Mouse (Mus musculus) liver, adult (tissue): ENCODE results near the gene Gm4131.

ENCODE experiments used
- GATA4 ChIP-seq: IDR thresholded peaks from 2 replicates; pipeline ENCODE4 v1.6.1; 2014; ENCODE audit warnings: mild to moderate bottlenecking, low read length; ENCODE audit not compliant: insufficient replicate concordance

Gm4131 gene

DNA sequence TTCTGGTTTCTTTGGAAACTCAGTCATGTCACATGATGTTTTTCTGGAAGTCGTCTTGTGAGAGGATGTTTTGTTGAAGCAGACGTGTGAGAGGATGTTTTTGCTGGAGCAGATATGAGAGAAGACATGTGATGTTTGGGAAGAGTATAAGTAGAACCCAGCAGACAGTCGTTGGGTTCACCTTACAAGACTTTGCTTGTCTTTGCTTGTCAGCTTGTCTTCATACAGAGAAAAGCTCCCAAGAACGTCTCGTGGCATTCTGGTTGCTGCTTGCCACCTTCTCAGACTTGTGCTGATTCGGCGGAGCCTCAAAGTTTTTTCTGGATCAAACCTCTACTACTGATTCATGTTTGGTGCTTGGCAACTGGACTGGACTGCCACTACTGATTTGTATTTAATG, 69.3 kb downstream of the Gm4131 start:
- TF ChIP-seq GATA4, result peak; percentile 48

DNA sequence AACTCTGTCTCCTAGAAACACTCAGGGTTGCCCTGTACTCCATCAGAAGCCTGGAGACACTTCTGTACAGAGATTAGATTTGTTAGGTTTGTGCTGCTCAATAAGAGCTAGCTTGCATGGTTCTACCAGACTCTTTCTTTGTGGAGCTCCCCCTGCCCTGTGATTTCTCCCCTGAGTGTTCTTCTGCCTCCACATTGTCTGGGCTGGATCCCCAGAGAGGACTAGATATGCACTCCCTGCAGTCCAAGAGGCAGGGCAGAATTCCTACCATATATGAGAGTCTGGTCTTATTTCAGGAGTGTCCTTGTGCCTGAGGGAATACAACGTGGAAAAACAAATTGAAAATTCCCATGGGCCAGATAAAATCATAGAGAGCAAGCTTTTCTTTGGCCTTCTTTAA, 70.2 kb downstream of the Gm4131 start:
- no peak for TF ChIP-seq GATA4

DNA sequence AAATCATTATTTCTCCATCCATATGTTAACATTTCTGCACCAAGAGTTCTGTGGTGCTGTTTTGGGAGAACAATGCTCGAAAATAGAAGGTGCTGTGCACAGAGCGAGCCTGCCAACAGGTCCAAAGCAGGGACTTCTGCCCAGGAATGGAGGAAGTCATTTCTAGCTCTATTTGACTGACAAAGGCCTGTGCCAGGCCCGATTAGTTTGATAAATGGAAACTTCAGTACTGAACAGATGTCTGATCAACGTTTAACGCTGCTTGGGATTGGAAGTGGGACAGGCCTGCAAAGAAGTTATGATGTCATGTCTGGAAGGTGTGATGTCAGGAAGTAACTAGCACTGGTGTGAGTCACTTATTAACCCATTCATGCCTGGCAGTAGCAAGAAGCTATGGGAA, 73.3 kb downstream of the Gm4131 start:
- TF ChIP-seq GATA4, result no peak

DNA sequence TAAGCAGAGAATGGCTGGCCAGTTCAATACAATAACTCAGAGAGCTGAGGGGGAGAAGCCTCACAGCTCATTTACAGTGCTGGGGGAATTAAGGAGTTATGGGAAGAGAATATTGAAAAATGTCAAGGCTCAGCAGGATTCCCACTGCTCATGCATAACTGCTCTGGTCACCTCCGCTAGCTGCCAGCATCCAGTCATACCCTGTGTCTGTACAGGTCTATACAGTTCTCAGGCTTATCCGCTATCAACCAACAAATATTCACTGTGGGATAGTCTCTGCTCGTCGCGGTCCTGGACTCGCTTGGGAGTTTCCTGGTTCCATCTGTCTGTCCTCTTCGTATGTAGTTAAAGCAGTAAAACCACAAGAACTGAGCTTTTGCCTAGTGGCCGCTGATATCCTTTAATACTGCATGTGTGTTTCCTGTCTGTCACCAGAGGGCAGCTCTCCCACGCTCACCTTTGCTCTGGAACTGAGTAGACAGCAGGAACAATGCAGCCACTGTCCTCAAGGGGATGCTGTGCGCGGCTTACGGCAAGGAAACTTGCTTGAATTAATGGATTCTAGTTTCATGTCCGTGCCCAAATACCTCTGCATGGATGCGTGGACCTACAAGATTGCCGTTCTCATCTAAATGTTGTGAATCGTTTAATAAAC, 74.4 kb downstream of the Gm4131 start:
- no peak for TF ChIP-seq GATA4

DNA sequence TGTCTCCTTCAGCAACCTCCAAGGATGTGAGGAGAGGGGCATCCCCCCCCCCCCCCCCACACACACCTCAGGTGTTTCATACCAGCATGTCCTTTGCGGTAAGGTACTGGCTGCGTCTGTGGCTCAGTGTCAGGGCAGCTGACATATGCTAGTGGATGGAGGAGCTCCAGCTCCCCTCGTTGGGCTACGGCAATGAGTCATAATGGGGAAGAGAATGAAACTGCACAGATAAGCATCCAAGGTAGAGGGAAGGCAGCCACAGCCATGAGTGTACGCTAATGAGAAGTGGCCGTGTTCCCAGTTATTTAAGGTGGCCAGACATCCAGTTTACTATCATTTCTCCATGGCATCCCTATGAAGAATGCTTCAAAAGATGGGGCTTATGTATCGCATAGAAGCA, 78.5 kb downstream of the Gm4131 start:
- TF ChIP-seq GATA4, result no peak

DNA sequence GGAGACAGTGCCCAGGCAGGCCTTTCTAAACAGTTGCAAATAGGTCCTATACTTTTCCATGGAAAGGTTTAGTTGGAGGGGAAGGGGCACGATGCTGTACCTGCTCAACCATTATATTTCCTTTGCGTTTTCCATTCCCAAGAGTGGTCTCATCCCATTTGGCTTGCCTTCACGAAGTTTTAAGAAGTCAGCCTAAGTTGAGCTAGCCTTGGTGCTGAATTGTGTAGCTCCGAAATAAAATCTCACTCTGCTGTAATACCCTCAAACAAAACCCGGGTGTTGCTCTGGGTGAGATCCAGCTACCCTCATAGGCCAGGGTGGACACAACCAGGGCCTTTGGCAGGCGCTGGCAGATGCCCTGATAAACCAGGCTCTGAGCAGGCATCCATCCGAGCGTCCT, 85.3 kb downstream of the Gm4131 start:
- TF ChIP-seq GATA4, result no peak

DNA sequence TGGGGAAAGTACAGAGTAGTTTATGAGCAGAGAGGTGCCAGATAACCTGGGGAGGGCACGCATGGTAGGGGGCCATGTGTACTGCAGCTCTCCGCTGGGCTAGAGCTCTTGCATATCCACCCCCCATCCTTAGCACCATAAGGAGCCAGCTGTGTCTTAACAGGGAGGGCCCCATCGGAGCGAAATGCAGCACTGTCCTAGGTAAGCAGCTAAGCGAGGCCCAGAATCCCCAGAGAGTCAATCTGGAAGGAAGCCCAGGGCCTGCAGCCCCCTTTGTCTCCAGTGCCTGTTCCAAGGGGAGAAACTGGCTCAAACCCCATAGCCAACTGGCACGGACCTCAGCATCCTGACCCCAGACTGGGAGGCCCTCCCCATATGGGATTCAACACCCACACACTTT, 87.3 kb downstream of the Gm4131 start:
- no peak for TF ChIP-seq GATA4

DNA sequence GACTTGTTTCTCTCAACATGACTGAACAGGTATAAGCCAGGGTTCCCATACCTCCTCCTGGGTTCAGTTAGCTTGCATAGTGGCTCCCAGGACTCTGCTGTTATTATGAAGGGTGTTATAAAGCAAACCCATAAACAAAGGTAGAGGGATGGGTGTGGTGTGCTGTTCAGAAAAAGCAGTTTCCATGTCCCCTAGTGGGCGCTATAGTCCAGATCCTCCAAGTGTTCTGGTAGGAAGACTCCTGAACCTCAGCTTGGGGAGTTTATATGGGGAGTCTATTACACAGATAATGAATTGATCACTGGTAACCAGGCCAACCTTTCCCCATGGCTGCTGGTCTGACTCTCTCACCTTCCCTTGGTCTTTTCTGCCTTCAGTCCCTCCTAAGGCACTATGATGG, 92.2 kb downstream of the Gm4131 start:
- no peak for TF ChIP-seq GATA4

DNA sequence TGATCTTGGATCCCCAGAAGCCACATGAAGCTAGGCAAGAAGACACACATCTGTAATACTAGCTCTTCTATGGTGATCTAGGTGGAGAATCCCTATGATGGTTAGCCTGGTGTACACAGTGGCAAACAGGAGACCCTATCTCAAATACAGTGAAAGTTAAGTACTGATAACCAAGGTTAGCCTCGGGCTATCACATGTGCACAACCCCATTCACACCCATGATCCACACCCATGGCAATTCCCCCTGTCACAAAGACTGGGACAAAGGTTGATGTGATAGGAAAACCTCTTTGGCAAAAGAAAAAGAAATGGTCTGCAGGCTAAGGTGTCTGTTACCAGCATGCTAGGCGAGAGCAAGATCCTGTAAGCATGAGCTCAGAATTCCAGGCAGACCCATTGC, 94.7 kb downstream of the Gm4131 start:
- TF ChIP-seq GATA4, result no peak

DNA sequence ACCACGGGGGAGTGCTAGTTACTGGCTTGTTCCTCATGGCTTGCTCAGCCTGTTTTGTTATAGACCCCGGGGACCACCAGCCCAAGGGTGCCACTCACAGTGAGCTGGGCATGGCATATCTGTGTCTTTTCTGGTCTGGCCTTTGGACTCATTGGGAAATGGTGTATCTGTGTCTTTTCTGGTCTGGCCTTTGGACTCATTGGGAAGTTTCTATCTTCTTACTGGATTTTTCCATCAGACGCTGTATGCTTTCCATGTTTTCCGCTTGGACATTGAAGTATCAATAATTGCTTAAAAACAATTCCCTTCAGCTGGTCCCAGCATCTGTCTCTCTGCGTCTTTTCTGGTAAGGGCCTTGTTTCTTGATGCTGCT, 98.0 kb downstream of the Gm4131 start:
- TF ChIP-seq GATA4, result no peak

DNA sequence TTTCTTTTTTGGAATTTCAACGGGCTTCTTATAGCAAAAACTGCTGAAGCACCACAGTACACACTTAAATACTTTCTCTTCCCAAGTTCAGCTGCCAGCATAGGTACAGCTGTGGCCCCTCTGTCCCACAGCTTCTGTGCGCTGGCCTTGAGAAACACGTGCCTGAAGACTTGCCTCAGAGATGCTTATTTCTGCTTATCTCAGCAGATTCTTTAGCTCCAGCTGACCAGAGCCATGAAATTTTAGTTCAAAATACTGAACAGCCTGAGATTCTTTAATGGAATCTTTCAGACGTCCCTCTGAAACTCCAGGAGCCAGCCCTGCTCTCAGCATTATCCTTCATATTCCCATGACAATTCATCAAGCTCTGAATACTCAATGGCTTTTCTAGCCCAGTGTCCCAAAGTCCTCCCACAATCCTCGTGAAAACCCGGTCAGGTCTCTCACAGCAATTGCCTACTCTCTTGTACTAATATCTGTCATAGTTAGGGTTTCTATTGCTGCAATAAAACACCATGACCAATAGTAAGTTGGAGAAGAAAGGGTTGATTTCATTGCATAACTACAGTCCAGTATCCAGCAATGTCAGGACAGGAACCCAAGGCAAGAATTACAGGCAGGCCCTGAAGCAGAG, 98.5 kb downstream of the Gm4131 start:
- TF ChIP-seq GATA4, result no peak

DNA sequence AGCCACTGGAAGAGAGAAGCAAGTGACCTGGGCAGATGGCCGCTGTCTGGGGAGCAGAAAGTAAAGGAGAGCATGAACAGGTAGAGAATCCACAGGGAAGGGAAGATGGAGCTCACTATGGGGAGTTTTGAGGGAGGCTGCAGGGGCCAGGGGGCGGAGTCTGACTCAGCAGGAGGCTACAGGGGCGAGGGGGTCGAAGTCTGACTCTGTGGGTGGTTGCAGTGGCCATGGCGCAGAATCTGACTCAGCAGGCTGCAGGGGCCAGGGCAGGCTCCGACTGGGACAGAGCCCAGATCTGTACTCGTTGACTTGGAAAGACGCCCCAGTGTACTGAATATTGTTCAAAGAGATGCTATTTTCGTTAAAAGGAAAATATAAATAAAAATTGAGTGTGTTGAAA, 101.8 kb downstream of the Gm4131 start:
- TF ChIP-seq GATA4, result no peak

DNA sequence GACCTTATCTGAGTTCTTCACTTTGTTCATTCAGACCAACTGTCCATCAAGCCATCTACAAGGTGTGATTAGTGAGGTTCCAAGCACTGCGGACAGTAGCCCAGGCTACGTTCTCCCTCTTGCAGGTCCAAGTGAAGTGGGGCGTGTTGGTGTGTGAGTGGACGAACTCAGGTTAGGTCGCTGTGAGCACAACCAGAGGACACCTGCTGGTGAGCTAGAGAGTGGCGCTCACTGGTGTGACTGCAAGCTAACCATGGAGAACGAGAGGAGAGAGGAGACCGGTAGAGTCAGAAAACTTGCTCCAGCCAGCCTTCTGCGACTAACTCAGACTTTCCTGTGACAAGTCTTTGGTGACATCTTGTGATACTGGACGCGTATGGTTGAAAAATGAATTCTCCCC, 107.2 kb downstream of the Gm4131 start:
- no peak for TF ChIP-seq GATA4

DNA sequence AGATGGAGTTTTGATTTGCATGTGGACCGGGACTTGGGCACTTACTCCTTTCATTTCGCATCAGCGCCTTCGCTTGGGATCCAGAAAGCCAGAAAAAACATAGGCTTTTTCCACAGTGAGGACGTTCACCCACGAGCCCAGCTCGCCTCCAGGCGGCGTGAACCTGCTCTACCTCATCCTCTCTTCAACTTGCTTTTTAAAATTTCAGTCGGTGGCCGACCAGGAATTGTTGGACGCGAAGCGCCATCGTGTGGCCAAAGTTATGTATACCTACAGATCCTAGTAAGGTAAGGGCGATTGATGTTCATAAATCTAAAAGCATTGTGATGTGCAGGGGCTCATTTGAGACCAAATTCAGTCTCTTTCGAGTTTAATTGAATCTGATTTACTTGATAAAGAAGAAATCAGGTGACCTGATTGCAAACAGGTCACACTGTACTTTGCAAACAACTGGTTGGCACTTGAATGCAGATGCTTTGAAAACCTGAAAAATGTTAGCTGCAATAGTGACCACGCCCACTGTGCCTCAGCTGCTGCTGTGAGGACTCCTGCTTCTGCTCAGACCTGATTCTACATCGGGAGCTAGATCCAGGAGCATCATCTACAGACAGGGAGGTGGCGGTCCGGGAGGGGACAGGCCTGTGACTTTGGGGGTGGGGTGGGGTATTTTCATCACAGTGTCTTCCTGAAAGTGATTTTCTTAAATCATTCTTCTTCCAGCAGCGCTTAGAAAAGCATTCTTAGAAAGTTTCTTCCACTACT, 109.1 kb downstream of the Gm4131 start:
- no peak for TF ChIP-seq GATA4

DNA sequence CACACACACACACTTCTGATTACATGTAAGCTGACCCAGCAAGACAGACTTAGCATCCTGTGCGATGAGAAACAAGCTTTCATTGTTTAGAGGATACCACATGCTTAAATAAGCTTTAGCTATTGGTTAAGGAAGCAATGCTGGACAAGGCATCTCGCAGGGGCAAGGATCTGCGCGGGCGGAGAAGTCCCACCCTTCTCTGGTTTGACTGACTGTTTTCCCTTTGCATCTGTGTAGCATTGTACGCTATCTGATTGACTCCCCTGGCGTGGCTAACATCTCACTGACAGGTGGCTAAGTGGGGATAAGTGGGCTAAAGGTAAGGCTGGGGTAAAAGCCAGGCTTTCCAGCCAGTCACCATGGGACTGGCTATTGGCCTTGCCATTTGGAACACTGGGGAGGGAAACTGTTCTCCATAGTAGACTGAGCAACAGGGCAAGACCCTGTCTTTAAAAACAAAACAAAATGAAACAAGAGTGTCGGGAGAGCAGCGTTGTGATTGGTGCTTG, 110.4 kb downstream of the Gm4131 start, which contains the start of gene Gucy1b2:
Gene Gucy1b2, minus strand, starts transcription at position 51 of the 509 bp plus-strand sequence.
- TF ChIP-seq GATA4, result no peak

DNA sequence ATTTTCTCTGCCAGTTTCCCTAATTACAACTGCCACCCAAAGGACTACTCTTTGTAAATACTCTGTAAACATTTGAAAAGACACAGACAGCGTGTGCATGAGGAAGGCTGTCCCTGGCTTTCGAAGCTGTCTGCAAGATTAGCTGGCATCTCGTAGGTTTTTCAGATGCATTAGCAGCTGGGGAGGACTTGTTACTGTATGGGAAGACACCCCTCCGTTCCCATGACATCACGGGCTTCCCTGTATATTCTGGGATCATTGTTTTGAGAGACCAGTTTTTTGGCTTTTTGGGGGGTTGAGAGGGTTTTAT, 111.2 kb downstream of the Gm4131 start:
- TF ChIP-seq GATA4, result no peak
